Mouse (Mus musculus): Measurements from ENCODE around the gene Eya2. TPM values are rescaled to one million over a fixed set of nuclear protein-coding genes. Genes with fewer than 3 reads are reported as not detected.
"Not testable (repeated sequence)": the region's sequence is repeated elsewhere in the genome, so short reads cannot be mapped to it uniquely, and the experiment has no call there.

Gene Eya2
- total and polyA plus RNA-seq, 3 experiments, result not detected

DNA sequence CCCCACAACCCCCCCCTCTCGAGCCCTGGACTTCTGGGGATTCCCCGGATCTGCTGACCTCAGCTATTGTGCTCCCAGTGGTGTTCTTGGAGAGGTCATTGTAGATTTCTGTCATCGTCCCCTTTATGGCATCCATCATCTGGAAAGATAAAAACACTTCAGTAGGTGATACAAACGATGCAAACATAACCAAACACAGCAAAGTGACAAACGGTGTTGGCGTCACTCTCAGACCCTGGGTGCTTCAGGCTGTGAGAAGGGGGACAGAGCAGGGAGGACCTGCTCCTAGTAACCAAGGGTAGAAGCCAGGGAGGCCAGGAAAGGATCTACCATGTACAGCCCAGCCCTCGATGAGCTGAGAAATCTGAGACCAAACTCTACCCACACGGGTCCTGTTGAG lies 203.0 kb downstream of the Eya2 start:
- no peaks in the 10 kb centered on the region for H3K9me3 ChIP-seq (replicated peaks)
- H3K27me3 ChIP-seq (ENCODE audit: insufficient read depth, low read length), result no peaks in the 10 kb centered on the region
- H3K4me3 ChIP-seq (ENCODE audit: low read depth, low read length), result no peak overlapping the region
- H3K4me1 ChIP-seq (ENCODE audit: insufficient read depth, low read depth, low read length), result peaks cover under 1% of the 10 kb centered on the region; the same call in 1 of the 2 replicates
- ATAC-seq (ENCODE audit: extremely low read depth, insufficient number of reproducible peaks, low FRiP score, poor library complexity, severe bottlenecking), result no peak
- no peak for DNase-seq (ENCODE audit: low spot score)
- H3K36me3 ChIP-seq (replicated peaks), result peaks cover 86% of the 10 kb centered on the region
- TF ChIP-seq GATA2 (IDR thresholded peaks at IDR 0.05; ENCODE audit: borderline replicate concordance, low read depth, low read length) (no peak), GATA1 (IDR thresholded peaks at IDR 0.05; ENCODE audit: borderline replicate concordance, low read length) (no peak), POLR2AphosphoS5 (IDR thresholded peaks at IDR 0.05; ENCODE audit: insufficient replicate concordance, low read depth, low read length) (no peak), CTCF (IDR thresholded peaks at IDR 0.05; ENCODE audit: low read depth, low read length) (no peak)

DNA sequence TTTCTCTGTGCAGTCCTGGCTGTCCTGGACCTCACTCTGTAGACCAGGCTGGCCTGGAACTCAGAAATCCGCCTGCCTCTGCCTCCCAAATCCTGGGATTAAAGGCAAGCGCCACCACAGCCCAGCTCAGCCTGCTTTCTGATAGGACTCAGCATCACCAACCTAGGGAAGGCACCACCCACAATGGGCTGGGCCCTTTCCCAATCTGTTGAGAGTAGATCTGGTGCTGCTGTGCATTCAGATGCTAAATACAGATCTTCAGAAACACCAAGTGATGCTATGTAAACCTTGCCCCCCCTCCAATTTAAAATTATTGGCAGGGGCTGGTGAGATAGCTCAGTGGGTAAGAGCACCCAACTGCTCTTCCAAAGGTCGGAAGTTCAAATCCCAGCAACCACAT lies 205.3 kb downstream of the Eya2 start:
- H3K36me3 ChIP-seq (replicated peaks), result peaks cover 83% of the 10 kb centered on the region
- not testable (repeated sequence) for ATAC-seq (ENCODE audit: extremely low read depth, insufficient number of reproducible peaks, low FRiP score, poor library complexity, severe bottlenecking); H3K27me3 ChIP-seq (ENCODE audit: insufficient read depth, low read length); H3K4me1 ChIP-seq (ENCODE audit: insufficient read depth, low read depth, low read length); H3K9me3 ChIP-seq (replicated peaks); H3K4me3 ChIP-seq (ENCODE audit: low read depth, low read length); DNase-seq (ENCODE audit: low spot score)

DNA sequence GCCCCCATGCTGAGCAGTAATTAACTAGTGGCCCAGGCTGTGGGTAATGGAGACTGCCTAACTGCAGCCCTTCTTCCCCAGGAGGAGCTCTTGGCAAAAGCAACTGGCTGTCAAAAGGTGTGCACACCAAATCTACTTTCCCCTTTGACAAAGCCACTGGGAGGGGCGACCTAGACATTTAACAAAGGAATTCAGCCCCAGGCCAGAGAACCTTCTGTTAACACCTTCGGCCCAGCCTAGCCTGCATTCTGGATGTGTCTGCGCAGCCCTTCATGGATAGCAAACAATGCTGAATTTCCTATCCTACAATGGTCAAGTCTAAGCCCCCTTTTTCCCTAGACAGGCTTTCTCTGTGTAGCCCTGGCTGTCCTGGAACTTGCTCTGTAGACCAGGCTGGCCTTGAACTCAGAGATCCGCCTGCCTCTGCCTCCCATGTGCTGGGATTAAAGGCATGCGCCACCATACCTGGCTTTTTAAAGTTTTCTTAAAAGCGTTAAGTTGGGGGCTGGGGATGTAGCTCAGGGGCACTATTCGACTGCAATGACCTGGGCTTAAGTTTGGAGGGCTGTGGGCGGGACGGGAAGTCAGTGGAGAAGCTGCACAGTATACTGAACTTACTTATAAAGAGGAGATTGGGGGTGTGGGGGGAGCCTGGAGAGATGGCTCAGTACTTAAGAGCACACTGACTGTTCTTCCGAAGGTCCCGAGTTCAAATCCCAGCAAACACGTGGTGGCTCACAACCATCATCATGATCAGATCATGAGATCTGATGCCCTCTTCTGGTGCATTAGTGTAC lies 213.5 kb downstream of the Eya2 start:
- H3K4me1 ChIP-seq (ENCODE audit: insufficient read depth, low read depth, low read length), result no peaks in the 10 kb centered on the region
- peaks cover 94% of the 10 kb centered on the region for H3K36me3 ChIP-seq (replicated peaks)
- H3K9me3 ChIP-seq (replicated peaks), result no peaks in the 10 kb centered on the region
- DNase-seq (ENCODE audit: low spot score), result no peak
- no peak overlapping the region for H3K4me3 ChIP-seq (ENCODE audit: low read depth, low read length)
- no peak for ATAC-seq (ENCODE audit: extremely low read depth, insufficient number of reproducible peaks, low FRiP score, poor library complexity, severe bottlenecking)
- H3K27me3 ChIP-seq (ENCODE audit: insufficient read depth, low read length), result no peaks in the 10 kb centered on the region
- TF ChIP-seq CTCF (IDR thresholded peaks at IDR 0.05; ENCODE audit: low read depth, low read length) (no peak), GATA1 (IDR thresholded peaks at IDR 0.05; ENCODE audit: borderline replicate concordance, low read length) (no peak), GATA2 (IDR thresholded peaks at IDR 0.05; ENCODE audit: borderline replicate concordance, low read depth, low read length) (no peak), POLR2AphosphoS5 (IDR thresholded peaks at IDR 0.05; ENCODE audit: insufficient replicate concordance, low read depth, low read length) (no peak), TAL1 (conservative IDR thresholded peaks at IDR 0.05; ENCODE audit: low read depth, low read length) (no peak)

DNA sequence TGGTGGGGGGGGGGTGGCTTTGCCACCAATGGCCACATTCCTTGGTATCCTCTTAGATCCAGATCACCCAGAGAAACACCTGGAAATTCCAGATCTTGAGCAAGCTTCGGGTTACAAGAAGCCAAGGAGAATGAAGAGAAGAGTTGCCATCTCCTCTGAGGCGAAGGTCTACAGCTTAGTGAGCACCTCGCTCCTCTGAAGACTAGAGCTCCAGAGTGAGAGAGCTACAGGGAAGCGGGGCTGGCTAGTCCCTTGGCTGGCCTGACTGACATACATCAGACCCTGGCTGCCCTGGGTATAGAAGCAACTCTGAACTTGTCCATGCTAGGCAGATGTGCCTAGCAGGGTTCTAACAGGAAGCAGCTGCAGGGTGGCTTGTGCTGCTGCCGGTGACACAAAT lies 214.3 kb downstream of the Eya2 start:
- Histone ChIP-seq H3K4me3 (ENCODE audit: low read depth, low read length) (no peak overlapping the region), H3K9me3 (replicated peaks) (no peaks in the 10 kb centered on the region), H3K4me1 (ENCODE audit: insufficient read depth, low read depth, low read length) (no peaks in the 10 kb centered on the region), H3K36me3 (replicated peaks) (peaks cover 98% of the 10 kb centered on the region), H3K27me3 (ENCODE audit: insufficient read depth, low read length) (no peaks in the 10 kb centered on the region)
- ATAC-seq (ENCODE audit: extremely low read depth, insufficient number of reproducible peaks, low FRiP score, poor library complexity, severe bottlenecking) (no peak), DNase-seq (ENCODE audit: low spot score) (no peak)
- TF ChIP-seq CTCF (IDR thresholded peaks at IDR 0.05; ENCODE audit: low read depth, low read length) (no peak), GATA1 (IDR thresholded peaks at IDR 0.05; ENCODE audit: borderline replicate concordance, low read length) (no peak), GATA2 (IDR thresholded peaks at IDR 0.05; ENCODE audit: borderline replicate concordance, low read depth, low read length) (no peak), TAL1 (conservative IDR thresholded peaks at IDR 0.05; ENCODE audit: low read depth, low read length) (no peak), POLR2AphosphoS5 (IDR thresholded peaks at IDR 0.05; ENCODE audit: insufficient replicate concordance, low read depth, low read length) (no peak)

DNA sequence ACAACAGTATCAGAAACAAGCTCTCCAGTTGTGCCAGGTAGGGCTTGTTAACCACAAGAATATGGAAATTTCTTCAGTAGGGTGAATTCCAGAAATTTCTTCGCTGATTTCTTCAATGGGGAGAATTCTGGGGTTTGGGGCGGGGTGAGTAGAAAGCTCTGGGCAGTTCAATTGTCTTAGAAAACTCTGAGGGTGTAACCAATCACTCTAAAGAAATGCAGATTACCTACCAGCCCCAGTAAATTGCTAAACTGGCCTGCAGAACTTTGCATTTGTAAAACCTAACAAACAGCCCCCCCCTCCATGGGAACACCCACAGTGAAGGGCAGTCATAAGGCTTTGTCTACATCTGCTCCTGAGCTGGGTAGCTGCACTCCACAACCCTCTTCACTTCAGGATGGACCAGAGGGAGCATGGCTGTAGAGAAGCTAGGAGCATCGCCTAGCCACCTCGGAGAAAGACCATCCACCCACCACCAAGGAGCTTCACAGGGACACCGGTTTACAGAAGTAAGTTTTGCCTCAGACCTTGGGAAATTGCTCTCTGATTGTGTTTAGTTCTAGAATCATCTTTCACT lies 215.2 kb downstream of the Eya2 start:
- TF ChIP-seq GATA1 (IDR thresholded peaks at IDR 0.05; ENCODE audit: borderline replicate concordance, low read length) (no peak), CTCF (IDR thresholded peaks at IDR 0.05; ENCODE audit: low read depth, low read length) (no peak), TAL1 (conservative IDR thresholded peaks at IDR 0.05; ENCODE audit: low read depth, low read length) (no peak), POLR2AphosphoS5 (IDR thresholded peaks at IDR 0.05; ENCODE audit: insufficient replicate concordance, low read depth, low read length) (no peak), GATA2 (IDR thresholded peaks at IDR 0.05; ENCODE audit: borderline replicate concordance, low read depth, low read length) (no peak)
- no peaks in the 10 kb centered on the region for H3K4me1 ChIP-seq (ENCODE audit: insufficient read depth, low read depth, low read length)
- no peaks in the 10 kb centered on the region for H3K9me3 ChIP-seq (replicated peaks)
- H3K36me3 ChIP-seq (replicated peaks), result peaks cover 98% of the 10 kb centered on the region
- DNase-seq (ENCODE audit: low spot score) (no peak), ATAC-seq (ENCODE audit: extremely low read depth, insufficient number of reproducible peaks, low FRiP score, poor library complexity, severe bottlenecking) (no peak)
- no peak overlapping the region for H3K4me3 ChIP-seq (ENCODE audit: low read depth, low read length)
- H3K27me3 ChIP-seq (ENCODE audit: insufficient read depth, low read length), result no peaks in the 10 kb centered on the region

DNA sequence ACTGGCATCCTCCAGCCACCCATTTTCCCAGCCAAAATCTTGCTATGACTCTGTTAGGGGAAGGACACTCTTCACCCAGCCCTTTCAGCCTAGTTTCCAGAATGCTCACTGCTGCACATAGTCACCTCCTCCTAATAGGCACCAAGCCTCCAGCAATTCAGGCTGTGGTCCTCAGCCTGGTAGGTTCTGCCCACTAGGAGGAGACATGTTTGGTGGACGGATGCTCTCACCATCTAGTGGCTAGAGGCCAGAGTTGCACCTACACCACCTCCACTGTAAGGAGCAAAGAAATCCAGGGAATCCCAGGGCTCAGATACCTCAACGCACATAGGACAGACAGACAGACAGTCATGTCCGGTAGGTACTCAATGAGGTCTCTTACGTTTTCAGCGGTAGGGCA lies 216.7 kb downstream of the Eya2 start:
- H3K4me1 ChIP-seq (ENCODE audit: insufficient read depth, low read depth, low read length), result no peaks in the 10 kb centered on the region
- ATAC-seq (ENCODE audit: extremely low read depth, insufficient number of reproducible peaks, low FRiP score, poor library complexity, severe bottlenecking) (no peak), DNase-seq (ENCODE audit: low spot score) (no peak)
- TF ChIP-seq TAL1 (conservative IDR thresholded peaks at IDR 0.05; ENCODE audit: low read depth, low read length), result no peak
- TF ChIP-seq GATA1 (IDR thresholded peaks at IDR 0.05; ENCODE audit: borderline replicate concordance, low read length), result no peak
- TF ChIP-seq CTCF (IDR thresholded peaks at IDR 0.05; ENCODE audit: low read depth, low read length), result no peak
- no peak for TF ChIP-seq POLR2AphosphoS5 (IDR thresholded peaks at IDR 0.05; ENCODE audit: insufficient replicate concordance, low read depth, low read length)
- TF ChIP-seq GATA2 (IDR thresholded peaks at IDR 0.05; ENCODE audit: borderline replicate concordance, low read depth, low read length), result no peak
- no peak overlapping the region for H3K4me3 ChIP-seq (ENCODE audit: low read depth, low read length)
- H3K36me3 ChIP-seq (replicated peaks), result peaks cover 97% of the 10 kb centered on the region
- H3K27me3 ChIP-seq (ENCODE audit: insufficient read depth, low read length), result no peaks in the 10 kb centered on the region
- no peaks in the 10 kb centered on the region for H3K9me3 ChIP-seq (replicated peaks)

Measured in G1E (cell line).